Mouse (Mus musculus): ENCODE measurements at regions not wholly inside any gene's neighbourhood (a gene's known extent, or its start where the extent isn't known, plus 50 kb on each side); places are given as distances from the start of the nearest gene placed in this dataset.

DNA sequence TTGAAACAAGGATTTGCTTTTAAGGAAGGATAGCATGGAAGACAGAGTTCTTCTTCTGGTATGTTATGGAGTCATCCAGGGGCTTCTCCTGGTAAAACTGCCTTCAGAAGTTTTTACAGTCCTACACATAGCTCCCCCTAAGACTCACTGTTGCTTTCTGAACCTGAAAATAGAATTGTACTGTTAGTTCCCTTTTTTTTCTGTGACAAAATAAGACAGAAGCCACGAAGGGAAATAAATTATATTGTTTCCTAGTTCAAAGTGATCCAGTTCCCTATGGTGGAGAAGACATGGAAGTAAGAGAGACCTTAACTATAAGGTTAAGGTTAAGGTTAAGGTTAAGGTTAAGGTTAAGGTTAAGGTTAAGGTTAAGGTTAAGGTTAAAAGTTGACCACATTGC lies 251.5 kb upstream of the Kcnj16 start:
- DNase-seq: no peak

DNA sequence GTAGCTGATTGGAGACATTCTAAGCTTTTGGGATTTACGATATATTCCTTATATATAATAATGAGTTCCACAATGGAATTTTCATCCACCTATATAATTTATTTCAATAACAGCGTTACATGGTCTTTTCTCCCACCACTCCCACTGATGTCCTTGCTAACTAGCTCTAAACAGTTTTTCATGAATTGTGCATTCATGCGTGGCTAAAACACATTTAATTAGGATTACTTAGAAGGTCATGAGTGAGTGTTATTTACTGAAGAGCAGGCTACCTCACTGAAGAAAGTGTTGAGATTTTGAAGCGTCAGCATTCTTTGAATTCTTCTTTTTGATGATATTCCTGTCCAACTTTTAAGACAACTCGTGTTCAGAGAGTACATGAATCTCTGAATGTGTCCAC lies 245.1 kb upstream of the Kcnj16 start:
- no peak for DNase-seq

GRCm38 (mm10) chr11:110723971-110724370 lies 243.9 kb upstream of the Kcnj16 start:
- DNase-seq: no peak

DNA sequence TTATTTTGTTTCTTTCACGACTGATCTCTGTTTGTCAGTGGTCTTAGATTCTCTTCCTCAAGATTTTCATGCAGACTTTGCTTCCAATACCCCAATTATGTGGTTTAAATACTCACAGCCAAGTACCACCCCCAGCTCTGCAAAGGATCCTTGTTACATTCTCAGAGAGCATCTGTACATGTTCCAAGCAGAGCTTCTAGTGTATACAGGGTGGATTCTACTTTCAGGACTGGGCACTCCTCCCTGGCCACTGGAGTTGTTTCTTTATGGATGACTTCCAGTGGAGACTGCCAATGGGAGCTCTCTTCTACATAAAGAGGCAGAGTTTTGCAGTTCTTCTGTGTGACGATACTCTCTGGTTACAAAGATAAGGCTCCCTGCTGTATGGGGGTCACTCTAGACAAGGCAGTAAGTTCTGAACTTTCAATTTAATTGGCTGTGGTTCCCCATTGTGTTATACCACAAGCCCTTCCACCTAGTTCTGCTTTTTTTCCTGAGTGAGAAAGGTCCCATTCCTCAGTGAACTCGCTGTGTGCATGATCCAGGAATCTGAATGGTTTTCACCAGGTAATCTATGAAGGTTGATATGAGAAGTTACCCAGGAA lies 240.4 kb upstream of the Kcnj16 start:
- DNase-seq: no peak

GRCm38 (mm10) chr11:110731510-110731909 lies 236.3 kb upstream of the Kcnj16 start:
- no peak for DNase-seq

DNA sequence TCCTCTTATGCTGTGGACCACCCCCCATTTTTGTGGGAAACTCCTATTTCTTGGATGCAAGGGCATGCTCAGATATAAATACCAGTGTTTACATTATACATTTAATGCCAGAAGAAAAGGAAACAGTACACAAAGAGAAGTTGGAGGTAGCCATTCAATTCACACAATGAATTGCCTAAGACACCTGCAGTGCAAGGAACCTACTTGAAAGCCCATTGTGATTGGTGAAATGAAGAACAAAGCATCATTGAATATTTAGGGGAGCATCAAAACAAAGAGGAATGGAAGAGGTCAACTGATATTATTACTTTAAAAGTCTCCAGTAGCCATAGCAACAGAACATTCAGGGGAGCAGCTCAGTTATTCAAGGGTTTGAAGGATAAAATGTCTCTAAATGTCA lies 193.7 kb upstream of the Kcnj16 start:
- no peak for DNase-seq

- DNase-seq: no peak
These were observed 186.1 kb upstream of the Kcnj16 start for GRCm38 (mm10) chr11:110781492-110782276.

DNA sequence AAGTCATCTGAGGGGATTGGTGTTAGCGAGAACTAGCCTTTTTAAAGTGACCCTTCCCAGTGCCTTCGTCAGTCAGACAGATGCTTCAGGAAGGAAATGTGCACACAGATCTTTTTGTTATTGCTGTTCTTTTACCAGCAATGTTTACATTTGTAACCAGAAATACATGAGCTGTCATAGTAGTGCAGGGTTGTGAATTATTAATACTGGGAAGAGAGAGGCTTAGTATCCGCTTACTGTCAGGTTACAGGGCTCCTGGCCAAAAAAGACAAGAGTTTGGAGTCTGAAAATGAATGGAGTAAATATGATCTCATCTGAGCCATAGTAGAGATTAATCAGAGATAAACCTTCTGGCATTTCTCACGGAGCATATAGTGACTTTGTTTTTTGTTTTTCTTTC lies 178.3 kb upstream of the Kcnj16 start:
- DNase-seq: no peak

- DNase-seq: no peak
These were observed 167.8 kb upstream of the Kcnj16 start for GRCm38 (mm10) chr11:110799887-110800578.

GRCm38 (mm10) chr11:110802013-110802412 lies 165.8 kb upstream of the Kcnj16 start:
- DNase-seq: no peak

GRCm38 (mm10) chr11:110804079-110804478 lies 163.8 kb upstream of the Kcnj16 start:
- no peak for DNase-seq

DNA sequence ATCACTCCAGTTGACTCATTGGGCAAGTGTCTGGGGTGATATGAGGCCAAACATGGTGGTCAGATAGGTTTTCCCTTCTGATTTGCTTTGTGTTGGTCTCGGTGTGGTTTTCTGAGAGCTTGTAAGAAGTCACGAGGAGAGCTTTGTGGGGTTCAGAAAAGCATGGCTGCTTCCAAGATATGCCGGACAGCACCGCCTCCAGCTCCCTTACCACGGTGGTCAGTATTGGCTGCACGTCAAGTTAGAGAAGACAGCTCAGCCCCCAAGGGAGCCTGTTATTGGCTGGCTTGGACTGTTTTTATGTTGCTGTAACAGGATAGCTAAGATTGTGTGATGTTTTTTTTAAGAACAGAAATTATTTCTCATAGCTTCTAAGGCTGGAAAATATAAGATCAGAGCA lies 154.7 kb upstream of the Kcnj16 start:
- peak in 1 of 2 experiments; percentile 5 for DNase-seq

- no peak for DNase-seq
These were observed 153.1 kb upstream of the Kcnj16 start for GRCm38 (mm10) chr11:110814732-110815131.

- peak; percentile 36 to 41 for DNase-seq
These were observed 152.6 kb upstream of the Kcnj16 start for GRCm38 (mm10) chr11:110815206-110815605.

GRCm38 (mm10) chr11:110828584-110828983 lies 139.2 kb upstream of the Kcnj16 start:
- DNase-seq: no peak

- no peak for DNase-seq
These were observed 131.1 kb upstream of the Kcnj16 start for GRCm38 (mm10) chr11:110836688-110837087.

DNA sequence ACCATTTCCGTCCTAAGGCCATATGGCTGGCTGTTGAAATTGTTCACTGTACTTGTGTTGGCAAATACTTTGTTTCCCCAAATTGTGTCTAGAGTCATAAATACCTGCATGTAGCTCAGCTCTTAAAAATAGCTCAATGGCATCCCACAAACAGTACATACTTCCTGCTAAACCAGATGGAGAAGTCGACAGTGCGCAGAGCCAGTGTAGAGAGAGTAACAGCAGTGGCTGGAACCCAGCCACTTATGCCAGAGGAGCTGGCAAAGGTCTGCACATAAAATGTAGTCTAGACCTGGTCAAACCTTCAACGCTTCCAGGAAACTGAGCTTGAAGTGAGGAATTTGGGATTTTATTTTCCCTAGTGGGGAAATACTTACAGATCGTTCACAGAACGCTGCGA lies 128.5 kb upstream of the Kcnj16 start:
- DNase-seq: peak; percentile 44 to 56

- no peak for DNase-seq
These were observed 99.5 kb upstream of the Kcnj16 start for GRCm38 (mm10) chr11:110868319-110868718.

DNA sequence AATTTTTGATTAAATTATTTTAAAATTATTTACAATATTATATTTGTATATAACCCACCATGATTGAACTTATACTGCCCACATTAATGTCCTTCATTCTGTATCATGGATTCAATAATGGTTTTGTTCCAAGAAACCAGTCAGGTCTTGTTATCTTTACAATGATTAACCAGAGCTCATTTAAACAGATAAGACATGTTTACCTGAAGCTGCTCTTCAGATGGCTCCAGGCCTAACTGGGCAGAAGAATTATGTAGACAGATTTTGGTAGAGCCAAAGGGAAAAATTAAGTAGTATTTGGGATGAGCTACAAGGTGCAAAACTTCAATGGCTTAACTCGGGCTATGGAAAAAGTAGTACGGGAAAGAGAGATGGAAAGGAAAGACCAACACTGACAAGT lies 97.7 kb upstream of the Kcnj16 start:
- no peak for DNase-seq

DNA sequence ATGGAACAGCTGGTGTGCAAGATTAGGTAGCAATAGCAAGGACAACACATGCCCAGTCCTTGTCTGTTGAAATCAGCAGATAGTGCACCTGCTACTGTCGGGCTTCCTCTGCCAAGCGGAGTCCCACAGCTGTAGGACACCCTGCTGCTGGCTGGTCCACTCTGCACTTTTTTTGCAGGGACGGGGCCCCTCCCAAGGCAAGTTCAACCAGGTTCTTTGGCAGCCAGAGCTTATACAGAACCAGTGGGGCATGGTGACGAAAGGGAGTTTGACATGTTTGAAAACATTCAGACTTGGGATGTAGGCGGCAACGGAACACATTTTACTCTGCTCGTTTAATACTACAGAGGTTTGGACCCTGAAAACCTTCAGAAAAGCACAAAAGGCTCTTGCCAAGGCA lies 93.2 kb upstream of the Kcnj16 start:
- DNase-seq: peak; percentile 0 to 3

- no peak for DNase-seq
These were observed 86.9 kb upstream of the Kcnj16 start for GRCm38 (mm10) chr11:110880971-110881370.

DNA sequence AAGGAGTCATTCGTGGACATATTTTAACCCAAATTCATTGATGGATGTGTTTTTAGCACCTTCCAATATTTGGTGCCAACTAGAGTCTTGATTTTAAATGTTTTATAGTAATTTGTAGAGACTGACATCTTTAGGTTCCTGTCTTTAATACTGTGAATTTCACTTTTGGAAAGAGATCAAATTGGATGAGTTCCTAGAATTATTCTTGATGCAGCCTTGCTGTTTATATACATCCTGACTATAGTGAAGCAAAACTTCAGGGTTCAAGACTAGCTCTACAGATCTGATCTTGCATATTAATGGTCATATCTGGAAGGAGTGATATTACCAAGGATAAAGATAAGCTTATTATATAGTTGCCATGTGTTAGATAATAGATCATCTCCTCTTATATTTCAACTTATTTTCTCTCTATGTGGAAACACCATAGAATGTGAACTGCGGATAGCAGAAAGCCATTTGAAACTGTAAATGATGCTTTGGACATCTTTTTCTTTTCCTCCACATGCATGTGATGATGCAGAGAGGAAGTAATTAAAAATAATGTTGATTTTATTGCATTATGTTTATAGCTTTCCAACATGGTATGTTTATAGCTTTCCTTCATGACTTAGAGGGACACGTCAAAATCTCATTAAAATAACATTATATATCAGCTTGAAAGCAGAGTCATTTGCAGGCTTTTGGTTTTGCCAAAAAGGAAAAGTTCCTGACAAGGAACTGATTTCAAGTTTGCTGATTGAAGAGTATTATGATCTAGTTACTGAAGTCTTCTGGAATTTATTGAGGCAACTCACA lies 78.3 kb upstream of the Kcnj16 start:
- DNase-seq: no peak

GRCm38 (mm10) chr11:110890411-110890810 lies 77.4 kb upstream of the Kcnj16 start:
- no peak for DNase-seq
